Mouse (Mus musculus): ENCODE data around the gene Abcc3.

Abcc3 gene

GRCm38 (mm10) chr11:94328644-94329025, 64.2 kb downstream of the Abcc3 start:
- no peak for DNase-seq (ENCODE audit: extremely low read depth, insufficient read length, low spot score)

- DNase-seq (ENCODE audit: extremely low read depth, insufficient read length, low spot score) = peak; percentile 94
These were observed 64.8 kb downstream of the Abcc3 start, which contains the start of gene Ankrd40 for GRCm38 (mm10) chr11:94327693-94328643. TSS of gene Ankrd40 (plus strand) at chr11:94328001.

DNA sequence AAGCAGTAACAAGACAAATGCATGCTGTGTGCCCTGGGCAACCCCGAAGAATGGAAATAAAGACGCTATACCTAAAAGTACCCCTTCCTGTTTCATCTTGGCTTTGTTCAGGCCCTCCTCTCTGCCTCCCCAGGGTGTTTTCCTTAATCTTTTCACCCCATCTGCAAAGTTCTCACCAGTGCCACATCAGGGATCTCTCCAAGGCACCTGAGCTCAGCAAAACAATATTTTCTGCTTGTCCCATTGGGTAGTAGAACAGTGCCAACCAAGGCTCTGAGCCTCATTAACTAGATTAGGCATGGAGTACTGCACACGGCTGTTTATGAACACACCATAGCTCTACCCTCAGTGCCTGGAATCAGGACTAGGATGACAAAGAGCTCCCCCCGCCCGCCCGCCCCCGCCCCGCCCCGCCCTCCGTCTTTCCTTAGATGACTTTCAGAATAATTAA, 65.8 kb downstream of the Abcc3 start:
- no peak for DNase-seq (ENCODE audit: extremely low read depth, insufficient read length, low spot score)

DNA sequence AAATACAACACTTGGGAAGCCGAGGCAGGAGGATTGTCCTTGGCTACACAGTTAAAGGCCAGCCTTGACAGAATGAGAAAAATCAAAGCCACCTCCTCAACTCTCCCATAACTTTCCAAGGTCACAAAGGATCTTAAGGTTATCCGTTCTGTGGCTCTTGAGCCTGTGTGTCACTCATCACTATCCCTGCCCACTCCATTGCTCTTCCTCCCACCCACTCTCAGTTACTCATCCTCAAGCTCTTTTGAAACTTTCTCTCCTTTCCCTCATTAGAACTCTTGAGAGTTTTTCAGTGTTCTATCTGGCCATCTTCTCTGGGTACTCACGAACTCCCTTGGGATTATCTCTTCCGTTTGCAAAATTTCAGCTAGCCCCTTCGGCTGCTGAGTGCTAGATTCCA, 68.2 kb downstream of the Abcc3 start:
- no peak for DNase-seq (ENCODE audit: extremely low read depth, insufficient read length, low spot score)

GRCm38 (mm10) chr11:94323271-94323925, 69.4 kb downstream of the Abcc3 start:
- peak; percentile 47 for DNase-seq (ENCODE audit: extremely low read depth, insufficient read length, low spot score)

DNA sequence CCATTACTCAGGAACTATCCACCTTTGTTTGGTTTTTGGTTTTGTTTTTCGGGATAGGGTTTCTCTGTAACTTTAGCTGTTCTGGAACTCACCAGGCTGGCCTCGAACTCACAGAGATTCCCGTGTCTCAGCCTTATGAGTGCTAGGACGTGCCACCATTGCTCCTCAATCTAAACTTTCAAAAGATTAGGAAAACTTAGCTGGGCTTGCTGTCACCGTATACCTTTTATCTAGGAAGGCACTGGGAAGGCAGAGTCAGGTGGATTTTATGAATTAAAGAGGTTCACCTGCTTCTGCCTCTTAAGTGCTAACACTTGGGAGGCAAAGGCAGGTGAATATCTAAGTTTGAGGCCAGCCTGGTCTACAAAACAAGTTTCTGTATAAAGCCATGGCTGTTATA, 70.2 kb downstream of the Abcc3 start:
- no peak for DNase-seq (ENCODE audit: extremely low read depth, insufficient read length, low spot score)

DNA sequence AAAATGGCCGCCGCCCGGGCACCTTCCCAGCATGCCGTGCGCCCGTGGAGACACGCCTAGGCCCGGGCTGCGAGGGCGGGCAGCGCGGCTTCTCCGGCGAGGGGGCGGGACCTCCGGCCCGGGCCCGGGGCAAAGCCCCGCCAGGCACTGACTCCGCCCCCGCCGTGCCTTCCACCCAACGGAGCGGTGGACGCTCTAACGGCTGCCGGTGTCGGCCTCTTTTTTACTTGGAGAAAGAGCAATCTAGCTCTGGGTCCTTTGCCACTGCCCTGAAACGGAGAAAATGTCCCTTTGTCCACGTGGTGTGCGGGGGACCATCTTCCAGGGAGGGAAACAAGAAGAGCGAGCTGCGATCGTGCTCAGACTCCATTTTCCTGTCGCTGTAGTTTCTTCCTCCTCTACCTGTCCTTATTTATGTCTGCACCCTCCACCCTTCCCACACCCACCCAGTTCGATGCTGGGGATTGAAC, 70.8 kb downstream of the Abcc3 start, which contains the start of gene Luc7l3:
Luc7l3 (minus strand) TSS at position 58 of the 470 bp plus-strand sequence.
- peak; percentile 92 for DNase-seq (ENCODE audit: extremely low read depth, insufficient read length, low spot score)

- DNase-seq (ENCODE audit: extremely low read depth, insufficient read length, low spot score) = peak; percentile 87
These were observed 71.5 kb downstream of the Abcc3 start for GRCm38 (mm10) chr11:94320969-94321930.

- no peak for DNase-seq (ENCODE audit: extremely low read depth, insufficient read length, low spot score)
These were observed 74.7 kb downstream of the Abcc3 start for GRCm38 (mm10) chr11:94318056-94318455.

DNA sequence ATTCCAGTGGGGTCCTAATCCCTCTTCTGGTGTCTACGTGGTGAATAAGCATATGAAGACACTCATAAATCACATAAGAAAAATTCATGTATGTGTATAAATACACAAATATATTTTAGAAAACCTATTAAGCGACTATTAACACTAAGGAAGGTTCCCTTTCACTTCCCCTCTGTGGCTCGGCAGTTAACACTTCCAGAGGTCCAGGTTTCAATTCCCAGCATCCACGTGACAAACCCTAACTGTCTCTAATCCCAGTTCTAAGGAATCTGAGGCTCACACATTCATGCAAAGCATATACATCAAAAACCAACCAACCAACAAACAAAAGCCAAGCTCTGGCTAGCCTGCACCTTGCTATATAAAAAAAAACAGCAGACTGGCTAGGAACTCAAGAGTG, 75.3 kb downstream of the Abcc3 start:
- DNase-seq (ENCODE audit: extremely low read depth, insufficient read length, low spot score) = no peak

DNA sequence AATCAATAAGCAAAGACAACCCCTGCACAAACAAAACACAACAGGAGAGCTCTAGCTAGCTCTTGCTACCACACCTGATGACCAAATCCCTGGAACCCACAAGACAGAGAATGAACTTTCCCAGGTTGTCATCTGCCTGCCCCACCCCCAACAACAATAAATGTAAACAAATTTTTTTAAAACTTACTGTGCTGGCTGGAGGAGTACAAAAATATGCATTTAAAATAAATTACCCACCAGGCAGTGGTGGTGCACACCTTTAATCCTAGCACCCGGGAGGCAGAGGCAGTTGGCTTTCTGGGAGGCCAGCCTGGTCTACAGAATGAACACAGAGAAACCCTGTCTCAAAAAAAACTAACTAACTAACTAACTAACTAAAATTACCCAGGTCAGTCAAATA, 75.8 kb downstream of the Abcc3 start:
- no peak for DNase-seq (ENCODE audit: extremely low read depth, insufficient read length, low spot score)

GRCm38 (mm10) chr11:94316528-94316927, 76.3 kb downstream of the Abcc3 start:
- DNase-seq (ENCODE audit: extremely low read depth, insufficient read length, low spot score) = no peak

GRCm38 (mm10) chr11:94315308-94315707, 77.5 kb downstream of the Abcc3 start:
- DNase-seq (ENCODE audit: extremely low read depth, insufficient read length, low spot score) = no peak

- DNase-seq (ENCODE audit: extremely low read depth, insufficient read length, low spot score) = no peak
These were observed 78.6 kb downstream of the Abcc3 start for GRCm38 (mm10) chr11:94314098-94314652.

DNA sequence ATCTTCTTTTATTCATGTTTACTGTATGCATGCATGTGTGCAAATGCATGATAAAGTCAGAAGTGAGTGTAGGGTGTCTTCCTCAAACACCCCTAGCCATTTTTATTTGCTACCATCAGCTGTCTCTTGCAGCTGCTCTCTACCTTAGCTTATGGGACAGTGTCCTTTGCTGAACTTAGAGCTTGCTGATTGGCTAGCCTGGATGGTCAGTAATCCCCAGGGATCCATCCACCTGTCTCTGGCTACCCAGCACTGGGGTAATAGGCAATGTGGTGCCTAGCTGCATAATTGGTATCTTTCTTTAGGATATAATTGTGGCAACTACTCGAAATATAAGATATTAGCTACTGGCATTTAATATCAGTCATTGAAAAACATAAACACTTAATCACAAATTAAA, 80.1 kb downstream of the Abcc3 start:
- no peak for DNase-seq (ENCODE audit: extremely low read depth, insufficient read length, low spot score)

- DNase-seq (ENCODE audit: extremely low read depth, insufficient read length, low spot score) = no peak
These were observed 97.6 kb downstream of the Abcc3 start for GRCm38 (mm10) chr11:94294996-94295845.
